Mouse (Mus musculus) spleen, adult 2 months (tissue): ENCODE measurements at regions not wholly inside any gene's neighbourhood (a gene's known extent, or its start where the extent isn't known, plus 50 kb on each side); places are given as distances from the start of the nearest gene placed in this dataset.

Experiments used
- CTCF ChIP-seq: fragments of 200-500 bp; IDR thresholded peaks from 2 replicates; pipeline ENCODE4 v1.5.1; 2011; ENCODE audit warnings: mild to moderate bottlenecking, inconsistent platforms; ENCODE audit not compliant: insufficient read depth, insufficient read length, insufficient replicate concordance; ENCODE audit errors: extremely low read depth
- POLR2A ChIP-seq: fragments of 200-500 bp; IDR thresholded peaks from 2 replicates; pipeline ENCODE4 v1.6.1; 2011; ENCODE audit warnings: low read depth, low read length, inconsistent platforms

GRCm38 (mm10) chr15:61342618-61343017, 419.8 kb upstream of the A1bg start:
- TF ChIP-seq CTCF (no peak), POLR2A (no peak)
